Mouse (Mus musculus) embryo, embryonic 10.5 days (tissue): ENCODE measurements around the gene Cel.
A peak's percentile ranks its signal among the peaks of the same experiment; 100 is the strongest.
"Not testable (repeated sequence)": the region's sequence is repeated elsewhere in the genome, so short reads cannot be mapped to it uniquely, and the experiment has no call there.

Experiments
- DNase-seq: peaks from one replicate; pipeline ENCODE4 v3.0.0-alpha.2; 2015; ENCODE audit warnings: low spot score

Gene Cel

GRCm38 (mm10) chr2:28518231-28518630 is 45.0 kb downstream of the Cel start:
- no peak for DNase-seq

GRCm38 (mm10) chr2:28517206-28517909 is 45.8 kb downstream of the Cel start:
- DNase-seq, result peak; percentile 88

- peak; percentile 93 for DNase-seq
These were observed 48.7 kb downstream of the Cel start for GRCm38 (mm10) chr2:28514489-28514888.

GRCm38 (mm10) chr2:28513431-28514370 is 49.5 kb downstream of the Cel start:
- DNase-seq, result peak; percentile 61

- peak; percentile 80 for DNase-seq
These were observed 50.3 kb downstream of the Cel start, which contains the start of gene Ralgds for GRCm38 (mm10) chr2:28512798-28513401. Gene Ralgds (plus strand): TSS chr2:28513125.

GRCm38 (mm10) chr2:28511600-28511999 is 51.6 kb downstream of the Cel start:
- DNase-seq, result not testable (repeated sequence)

- no peak for DNase-seq
These were observed 56.9 kb downstream of the Cel start for GRCm38 (mm10) chr2:28506291-28506690.

- DNase-seq, result no peak
These were observed 57.4 kb downstream of the Cel start, which contains the start of gene Gm10134 for GRCm38 (mm10) chr2:28505795-28506194. Gene Gm10134 (plus strand): TSS chr2:28506095.
